Mouse (Mus musculus) c-Kit-positive CD71-positive TER-119-negative erythroid progenitor cells, embryonic 14.5 days (primary cell): ENCODE results near the gene Smyd4.

Source experiments
- DNase-seq: peaks from one replicate; pipeline ENCODE4 v3.0.0-alpha.2; 2013; ENCODE audit warnings: low read depth

Gene Smyd4

DNA sequence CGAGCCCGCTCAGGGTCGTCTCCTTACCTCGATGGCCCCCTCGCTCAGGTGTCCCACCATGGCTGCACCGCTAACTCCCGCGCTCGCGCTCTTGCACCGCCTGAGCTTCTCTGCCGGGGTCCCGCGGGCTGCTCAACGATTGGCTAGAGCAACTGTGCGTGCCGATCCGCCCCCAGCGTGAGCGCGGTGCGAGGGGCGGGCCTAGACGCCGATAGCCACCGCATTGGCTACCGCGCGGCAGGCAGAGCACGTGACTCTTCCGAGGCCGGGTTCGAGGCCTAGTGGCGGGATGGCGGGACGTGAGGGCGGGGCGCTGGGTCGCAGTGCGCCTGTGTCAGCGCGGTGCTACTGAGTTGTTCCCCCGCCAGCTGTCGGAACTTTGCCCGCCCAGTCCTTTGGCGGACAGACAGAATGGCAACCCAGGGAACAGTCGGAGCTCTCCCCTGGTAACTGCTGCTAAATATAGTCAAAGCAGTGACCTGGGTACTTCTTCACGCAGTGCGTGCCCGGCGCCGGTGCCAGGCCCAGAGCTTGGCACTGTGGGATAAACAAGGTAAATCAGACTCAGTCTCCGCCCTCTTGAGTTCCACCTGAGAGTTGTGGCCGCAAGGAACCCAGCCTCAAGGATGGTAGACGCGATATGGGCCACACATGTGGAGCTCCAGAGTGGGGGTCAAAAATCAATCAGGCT lies at the start of gene Smyd4, which contains the start of gene Rpa1:
TSS of gene Smyd4 (plus strand) at position 235 of the 691 bp plus-strand sequence.
TSS of gene Rpa1 (minus strand) at position 126 of the 691 bp plus-strand sequence.
- DNase-seq = peak; percentile 91

GRCm38 (mm10) chr11:75298491-75298890 lies 49.7 kb upstream of the Smyd4 start:
- no peak for DNase-seq

GRCm38 (mm10) chr11:75299786-75300185 lies 48.4 kb upstream of the Smyd4 start:
- no peak for DNase-seq

DNA sequence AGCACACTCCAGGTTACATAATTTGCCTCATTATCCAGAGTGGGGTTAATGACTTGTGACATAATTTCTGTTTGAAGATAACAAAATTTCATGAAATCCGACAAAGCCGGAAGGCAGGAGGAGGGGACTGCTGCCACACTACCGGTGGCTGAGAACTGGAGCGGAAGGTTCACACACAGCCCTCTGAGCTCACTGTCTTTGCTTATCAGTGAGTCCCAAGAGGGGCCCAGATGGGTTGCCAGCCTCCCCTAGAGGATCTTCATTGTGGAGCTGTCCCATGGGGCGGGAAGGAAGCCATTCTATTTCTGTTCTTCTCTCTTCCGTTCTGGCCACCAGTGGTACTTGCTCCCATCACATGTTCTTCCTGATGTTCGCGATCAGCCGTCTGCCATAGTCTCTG lies 47.3 kb upstream of the Smyd4 start:
- peak; percentile 43 for DNase-seq

GRCm38 (mm10) chr11:75304797-75305196 lies 43.4 kb upstream of the Smyd4 start:
- peak; percentile 31 for DNase-seq

- no peak for DNase-seq
Measured at GRCm38 (mm10) chr11:75308650-75309049, 39.6 kb upstream of the Smyd4 start.

- DNase-seq = no peak
Measured at GRCm38 (mm10) chr11:75310813-75311212, 37.4 kb upstream of the Smyd4 start.

DNA sequence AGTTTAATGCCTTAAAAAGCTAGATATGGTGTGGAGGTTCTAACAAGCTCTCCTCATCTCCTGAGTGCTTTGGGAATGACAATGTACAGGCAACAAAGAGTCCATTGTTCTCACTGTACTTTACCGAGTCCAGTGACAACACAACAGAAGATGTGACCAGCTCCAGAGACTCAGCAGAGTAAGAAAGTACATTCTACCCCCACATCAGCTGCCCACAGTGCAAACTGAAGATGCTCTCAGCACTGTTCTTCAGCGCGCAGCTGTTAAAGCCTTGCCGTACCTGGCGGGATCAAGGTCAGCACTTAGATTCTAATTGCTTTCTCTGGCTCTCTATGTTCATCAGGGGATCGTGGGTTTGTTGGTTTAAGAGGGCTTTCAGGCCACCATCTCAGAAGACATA lies 36.5 kb upstream of the Smyd4 start:
- no peak for DNase-seq

DNA sequence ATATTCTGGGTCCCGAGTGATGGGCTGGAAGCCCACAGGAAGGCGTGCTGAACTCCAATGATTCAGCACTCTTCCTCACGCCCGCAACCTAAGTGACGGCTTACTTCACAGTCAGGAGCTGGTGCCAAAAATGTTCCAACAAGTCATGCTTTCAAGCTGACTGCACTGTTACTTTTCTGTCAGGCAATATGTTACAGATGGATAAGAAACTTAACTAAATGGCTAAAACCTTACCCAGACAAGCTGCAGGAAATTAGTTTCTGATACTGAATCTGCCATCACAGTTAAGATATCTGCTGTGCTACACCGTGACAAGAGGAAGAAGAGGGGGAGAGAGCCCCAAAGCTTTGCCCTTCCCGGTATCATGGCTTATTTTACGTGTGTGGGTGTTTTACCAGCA lies 34.4 kb upstream of the Smyd4 start:
- no peak for DNase-seq

DNA sequence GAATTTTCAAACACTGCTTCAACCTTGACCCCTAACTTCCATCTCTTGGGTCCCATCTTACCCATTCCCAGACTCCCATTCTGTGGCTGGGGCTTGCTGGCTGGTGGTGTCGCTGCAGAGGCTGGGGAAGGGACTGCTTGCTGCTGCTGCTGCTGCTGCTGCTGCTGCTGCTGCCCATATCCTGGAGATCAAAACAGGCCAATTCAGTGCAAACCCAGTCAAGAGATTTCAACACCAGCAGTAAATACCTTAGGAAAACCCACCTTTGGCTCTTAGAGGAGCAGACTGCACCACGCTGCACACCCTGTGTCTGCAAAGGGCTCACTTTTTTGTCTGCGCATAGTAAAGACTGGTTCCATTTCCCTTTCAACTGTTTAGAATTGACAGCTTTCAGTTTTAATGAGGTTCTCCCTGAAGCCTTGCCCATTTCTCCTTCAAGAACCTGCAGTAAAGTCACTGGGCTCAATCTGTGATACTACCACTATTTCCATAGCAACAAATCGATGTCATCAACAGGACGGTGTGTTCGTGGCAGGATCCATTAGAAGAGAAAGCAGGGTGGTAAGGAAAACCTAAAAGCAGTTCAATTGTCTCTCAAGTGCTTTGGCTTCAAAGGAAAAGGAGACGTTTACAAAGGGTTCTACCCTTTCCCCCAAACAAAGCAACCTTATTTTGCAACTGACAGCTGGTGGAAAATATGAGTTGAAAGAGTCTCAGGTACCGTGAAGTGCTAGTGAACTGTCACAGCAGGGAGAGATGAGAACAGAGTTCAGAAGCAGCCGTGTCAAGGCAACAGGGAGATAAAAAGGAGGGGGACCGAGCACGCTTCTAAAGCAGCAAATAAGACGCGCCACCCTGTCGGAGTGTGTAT lies 29.6 kb upstream of the Smyd4 start:
- DNase-seq = no peak

- no peak for DNase-seq
Measured at GRCm38 (mm10) chr11:75319246-75319645, 29.0 kb upstream of the Smyd4 start.

- DNase-seq = peak; percentile 37
Measured at GRCm38 (mm10) chr11:75323326-75323737, 24.9 kb upstream of the Smyd4 start.

DNA sequence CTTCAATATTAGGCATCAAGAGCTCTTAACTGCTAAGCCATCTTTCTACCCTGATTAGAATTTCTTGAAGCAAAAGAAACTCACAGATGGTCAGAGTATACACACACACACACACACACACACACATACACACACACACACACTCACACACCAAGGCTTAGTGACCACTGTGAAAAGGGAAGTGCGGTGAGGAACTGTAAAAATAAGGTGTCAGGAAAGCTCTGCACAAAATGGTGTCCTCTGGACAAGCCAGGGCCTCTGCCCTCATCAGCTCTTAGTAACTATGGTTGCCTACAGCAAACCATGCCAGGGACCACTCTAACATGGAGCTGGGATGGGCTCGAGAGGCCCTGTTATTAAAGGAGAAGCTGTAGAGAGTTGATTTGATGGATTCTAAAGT lies 23.8 kb upstream of the Smyd4 start:
- no peak for DNase-seq

GRCm38 (mm10) chr11:75325116-75325968 lies 22.9 kb upstream of the Smyd4 start:
- no peak for DNase-seq

GRCm38 (mm10) chr11:75325969-75326311 lies 22.3 kb upstream of the Smyd4 start:
- DNase-seq = no peak

- DNase-seq = no peak
Measured at GRCm38 (mm10) chr11:75336676-75337075, 11.6 kb upstream of the Smyd4 start.

- no peak for DNase-seq
Measured at GRCm38 (mm10) chr11:75337246-75337645, 11.0 kb upstream of the Smyd4 start.

DNA sequence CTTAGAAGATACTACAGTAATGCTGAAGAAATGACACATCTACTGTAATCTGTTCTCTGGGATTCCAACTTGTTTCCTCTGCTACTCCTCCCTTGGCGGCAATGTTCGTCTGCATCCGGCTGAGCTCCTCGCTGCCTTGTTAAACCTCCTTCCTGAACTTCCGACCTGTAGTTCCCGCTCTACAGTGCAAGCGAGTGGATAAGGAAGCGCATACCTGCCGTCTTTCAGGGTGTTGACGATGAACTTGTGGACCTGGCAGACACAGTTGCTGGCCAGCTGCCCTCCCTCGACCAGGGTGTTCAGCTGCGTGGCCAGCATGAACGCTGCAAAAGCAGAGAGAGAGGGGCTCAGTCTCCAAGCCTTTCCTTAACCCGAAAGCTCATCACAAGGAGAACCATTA lies 8.2 kb upstream of the Smyd4 start:
- no peak for DNase-seq

GRCm38 (mm10) chr11:75340698-75341345 lies 7.4 kb upstream of the Smyd4 start:
- DNase-seq = no peak

DNA sequence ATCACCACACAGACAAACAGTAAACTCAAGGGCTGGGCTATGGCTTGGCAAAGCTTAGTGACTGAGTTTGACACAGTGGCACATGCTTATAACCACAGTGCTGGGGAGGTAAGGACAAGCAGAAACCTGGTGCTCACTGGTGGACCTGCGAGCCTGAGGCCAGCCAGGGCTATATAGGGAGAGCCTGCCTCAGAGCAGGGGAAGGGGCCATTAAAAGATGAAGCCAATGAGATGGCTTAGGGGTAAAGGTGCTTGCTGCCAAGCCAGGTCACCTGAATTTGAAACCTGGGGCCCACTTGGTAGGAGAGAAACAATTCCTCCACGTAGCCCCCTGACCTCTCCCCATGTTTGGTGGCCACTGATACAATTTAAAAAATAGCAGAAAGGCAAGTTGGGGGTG lies 5.1 kb upstream of the Smyd4 start:
- DNase-seq = no peak

- DNase-seq = no peak
Measured at GRCm38 (mm10) chr11:75344163-75344562, 4.1 kb upstream of the Smyd4 start.

- no peak for DNase-seq
Measured at GRCm38 (mm10) chr11:75344716-75345115, 3.5 kb upstream of the Smyd4 start.
